Mouse (Mus musculus): Measurements from ENCODE around the gene Tmem92. TPM values are rescaled to one million over a fixed set of nuclear protein-coding genes. Genes with fewer than 3 reads are reported as not detected.
A peak's percentile ranks its signal among the peaks of the same experiment; 100 is the strongest.
"Not testable (repeated sequence)": the region's sequence is repeated elsewhere in the genome, so short reads cannot be mapped to it uniquely, and the experiment has no call there.

The Tmem92 gene
- polyA plus RNA-seq (2015; fragmentation: Nextera tagmentation; extraction: Ambion mirVana): not detected in 2 replicates

DNA sequence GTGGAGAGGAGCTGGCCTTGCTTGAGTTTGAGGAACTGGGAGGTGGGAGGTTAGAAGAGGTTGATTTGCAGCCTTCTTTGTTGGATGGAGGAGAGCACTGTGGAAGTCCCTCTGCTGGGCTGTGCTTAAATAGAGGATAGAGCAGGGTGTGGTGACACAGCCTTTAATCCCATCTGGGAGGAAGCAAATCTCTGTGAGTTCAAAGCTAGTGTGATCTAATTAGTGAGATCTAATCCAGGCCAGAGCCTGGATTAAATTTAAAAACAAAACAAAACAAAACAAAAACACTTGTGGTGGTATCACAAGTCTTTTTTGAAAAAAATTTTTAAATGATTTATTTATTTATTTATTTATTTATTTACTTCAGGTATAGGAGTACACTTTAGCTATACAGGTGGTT lies at the start of gene Tmem92:
Gene Tmem92, minus strand, starts transcription at position 101 of the 400 bp plus-strand sequence.
- Histone ChIP-seq H3K4me1 (no peaks in the 10 kb centered on the region), H3K9ac (no peak within 1 kb of the TSS), H3K4me2 (replicated peaks) (no peak within 1 kb of the TSS), H3K27ac (replicated peaks) (no peak within 1 kb of the TSS), H3K9me3 (replicated peaks) (no peaks in the 10 kb centered on the region), H3K27me3 (no peaks in the 10 kb centered on the region), H3K36me3 (no peaks in the 10 kb centered on the region), H3K4me3 (replicated peaks) (no peak within 1 kb of the TSS)
- no peak for ATAC-seq (ENCODE audit: insufficient number of reproducible peaks, low FRiP score, low TSS enrichment, low read depth)

GRCm38 (mm10) chr11:94828966-94829365 lies 46.5 kb upstream of the Tmem92 start:
- ATAC-seq (ENCODE audit: insufficient number of reproducible peaks, low FRiP score, low TSS enrichment, low read depth): no peak
- Histone ChIP-seq H3K4me3 (replicated peaks) (no peak overlapping the region), H3K27me3 (no peaks in the 10 kb centered on the region), H3K4me1 (no peaks in the 10 kb centered on the region), H3K4me2 (replicated peaks) (no peak overlapping the region), H3K36me3 (no peaks in the 10 kb centered on the region), H3K9ac (no peak overlapping the region), H3K27ac (replicated peaks) (no peak overlapping the region), H3K9me3 (replicated peaks) (no peaks in the 10 kb centered on the region)
- WGBS: 69% methylated on average over 3 of the region's 3 CpGs

DNA sequence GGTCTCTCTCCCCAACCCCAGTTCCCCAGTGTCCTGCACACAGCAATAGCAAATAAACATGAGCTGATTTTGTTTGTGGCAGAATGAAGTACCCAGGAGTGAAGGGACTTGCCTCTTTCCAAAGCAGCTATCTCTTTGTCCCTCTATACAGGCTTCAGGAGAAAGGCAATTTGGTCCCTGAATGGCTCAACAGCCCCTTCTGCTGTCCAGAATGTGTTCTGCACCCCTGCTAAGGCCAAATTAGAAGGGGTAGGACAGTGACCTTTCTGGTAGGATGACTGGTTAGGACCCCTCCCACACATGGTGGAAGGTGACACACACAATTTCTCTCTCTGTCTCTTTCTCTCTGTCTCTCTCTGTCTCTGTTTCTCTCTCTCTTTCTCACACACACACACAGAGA lies 36.9 kb upstream of the Tmem92 start:
- not testable (repeated sequence) for H3K27ac ChIP-seq (replicated peaks); H3K4me2 ChIP-seq (replicated peaks); H3K9ac ChIP-seq; H3K27me3 ChIP-seq; ATAC-seq (ENCODE audit: insufficient number of reproducible peaks, low FRiP score, low TSS enrichment, low read depth); H3K36me3 ChIP-seq; H3K4me1 ChIP-seq; H3K4me3 ChIP-seq (replicated peaks); H3K9me3 ChIP-seq (replicated peaks)

- not testable (repeated sequence) for H3K27me3 ChIP-seq; H3K4me1 ChIP-seq; H3K4me3 ChIP-seq (replicated peaks); ATAC-seq (ENCODE audit: insufficient number of reproducible peaks, low FRiP score, low TSS enrichment, low read depth); H3K36me3 ChIP-seq; H3K4me2 ChIP-seq (replicated peaks); H3K9me3 ChIP-seq (replicated peaks); H3K27ac ChIP-seq (replicated peaks); H3K9ac ChIP-seq
Observed at GRCm38 (mm10) chr11:94818946-94819345, 36.4 kb upstream of the Tmem92 start.

DNA sequence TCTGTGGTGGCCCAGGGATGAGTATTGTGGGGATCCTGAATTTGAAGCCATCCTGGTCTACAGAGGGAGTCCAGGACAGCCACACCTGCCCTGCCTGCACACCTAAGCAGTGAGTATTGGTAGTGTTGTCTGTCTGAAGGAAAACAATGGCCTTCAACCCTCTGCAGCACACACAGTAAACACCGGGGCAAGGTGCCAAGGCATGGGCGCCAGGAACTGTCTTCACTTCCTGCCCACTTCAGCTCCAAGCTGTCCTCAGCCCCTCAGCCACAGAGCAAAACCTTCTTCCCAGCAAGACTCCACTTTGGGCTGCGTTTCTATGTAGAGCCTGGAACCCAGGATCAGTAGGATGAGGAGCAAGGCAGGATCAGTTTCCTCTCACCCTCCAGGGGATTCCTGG lies 29.0 kb upstream of the Tmem92 start:
- H3K4me3 ChIP-seq (replicated peaks); ATAC-seq (ENCODE audit: insufficient number of reproducible peaks, low FRiP score, low TSS enrichment, low read depth); H3K4me1 ChIP-seq; H3K27me3 ChIP-seq; H3K27ac ChIP-seq (replicated peaks); H3K9me3 ChIP-seq (replicated peaks); H3K9ac ChIP-seq; H3K4me2 ChIP-seq (replicated peaks); H3K36me3 ChIP-seq: not testable (repeated sequence)
- 52% methylated on average over 3 of the region's 3 CpGs for WGBS

- H3K4me2 ChIP-seq (replicated peaks): no peak overlapping the region
- H3K4me3 ChIP-seq (replicated peaks): no peak overlapping the region
- H3K27me3 ChIP-seq: no peaks in the 10 kb centered on the region
- H3K36me3 ChIP-seq: no peaks in the 10 kb centered on the region
- no peak for ATAC-seq (ENCODE audit: insufficient number of reproducible peaks, low FRiP score, low TSS enrichment, low read depth)
- H3K9me3 ChIP-seq (replicated peaks): no peaks in the 10 kb centered on the region
- no peak overlapping the region for H3K27ac ChIP-seq (replicated peaks)
- H3K9ac ChIP-seq: no peak overlapping the region
- no peaks in the 10 kb centered on the region for H3K4me1 ChIP-seq
Observed at GRCm38 (mm10) chr11:94791700-94792099, 9.2 kb upstream of the Tmem92 start.

- 6% methylated on average over 2 of the region's 2 CpGs for WGBS
- no peaks in the 10 kb centered on the region for H3K9me3 ChIP-seq (replicated peaks)
- H3K4me2 ChIP-seq (replicated peaks): no peak overlapping the region
- H3K4me3 ChIP-seq (replicated peaks): no peak overlapping the region
- ATAC-seq (ENCODE audit: insufficient number of reproducible peaks, low FRiP score, low TSS enrichment, low read depth): peak; percentile 29; the same call in 1 of the 2 replicates
- no peaks in the 10 kb centered on the region for H3K4me1 ChIP-seq
- no peak overlapping the region for H3K27ac ChIP-seq (replicated peaks)
- no peaks in the 10 kb centered on the region for H3K36me3 ChIP-seq
- no peak overlapping the region for H3K9ac ChIP-seq
- no peaks in the 10 kb centered on the region for H3K27me3 ChIP-seq
Observed at GRCm38 (mm10) chr11:94785247-94785646, 2.7 kb upstream of the Tmem92 start.

- Histone ChIP-seq H3K4me2 (replicated peaks) (no peak overlapping the region), H3K36me3 (no peaks in the 10 kb centered on the region), H3K9me3 (replicated peaks) (no peaks in the 10 kb centered on the region), H3K4me1 (no peaks in the 10 kb centered on the region), H3K27ac (replicated peaks) (no peak overlapping the region), H3K9ac (no peak overlapping the region), H3K27me3 (no peaks in the 10 kb centered on the region), H3K4me3 (replicated peaks) (no peak overlapping the region)
- no peak for ATAC-seq (ENCODE audit: insufficient number of reproducible peaks, low FRiP score, low TSS enrichment, low read depth)
- 85% methylated on average over 5 of the region's 5 CpGs for WGBS
Observed at GRCm38 (mm10) chr11:94774887-94775497, 7.5 kb downstream of the Tmem92 start.

DNA sequence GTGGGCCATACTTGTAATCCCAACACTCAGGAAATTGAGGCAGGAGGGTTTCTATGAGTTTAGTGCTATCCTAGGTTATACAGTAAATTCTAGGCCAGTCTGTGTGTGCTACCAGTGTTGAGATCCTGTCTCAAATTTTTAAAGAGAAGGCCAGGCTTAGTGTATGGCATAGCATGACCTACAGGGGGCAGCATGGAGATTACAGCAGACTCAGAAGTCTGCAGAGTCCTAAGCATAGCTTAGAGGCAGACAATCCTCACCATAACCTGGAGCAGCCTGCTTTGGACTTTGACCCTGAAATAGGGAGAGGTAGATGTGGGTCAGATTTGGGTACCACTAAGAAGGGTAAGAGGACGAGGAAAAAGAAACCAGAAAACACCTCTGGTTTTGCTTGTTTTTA lies 8.7 kb downstream of the Tmem92 start:
- Histone ChIP-seq H3K4me3 (replicated peaks) (no peak overlapping the region), H3K9me3 (replicated peaks) (no peaks in the 10 kb centered on the region), H3K36me3 (no peaks in the 10 kb centered on the region), H3K9ac (no peak overlapping the region), H3K4me1 (no peaks in the 10 kb centered on the region), H3K4me2 (replicated peaks) (no peak overlapping the region), H3K27me3 (no peaks in the 10 kb centered on the region), H3K27ac (replicated peaks) (no peak overlapping the region)
- ATAC-seq (ENCODE audit: insufficient number of reproducible peaks, low FRiP score, low TSS enrichment, low read depth): no peak
- 85% methylated on average over 1 of the region's 1 CpGs for WGBS

GRCm38 (mm10) chr11:94772363-94773055 lies 10.0 kb downstream of the Tmem92 start:
- Histone ChIP-seq H3K27me3 (no peaks in the 10 kb centered on the region), H3K4me1 (no peaks in the 10 kb centered on the region), H3K36me3 (no peaks in the 10 kb centered on the region), H3K9me3 (replicated peaks) (no peaks in the 10 kb centered on the region), H3K9ac (no peak overlapping the region), H3K27ac (replicated peaks) (no peak overlapping the region), H3K4me2 (replicated peaks) (no peak overlapping the region), H3K4me3 (replicated peaks) (no peak overlapping the region)
- ATAC-seq (ENCODE audit: insufficient number of reproducible peaks, low FRiP score, low TSS enrichment, low read depth): no peak
- WGBS: 60% methylated on average over 3 of the region's 3 CpGs

DNA sequence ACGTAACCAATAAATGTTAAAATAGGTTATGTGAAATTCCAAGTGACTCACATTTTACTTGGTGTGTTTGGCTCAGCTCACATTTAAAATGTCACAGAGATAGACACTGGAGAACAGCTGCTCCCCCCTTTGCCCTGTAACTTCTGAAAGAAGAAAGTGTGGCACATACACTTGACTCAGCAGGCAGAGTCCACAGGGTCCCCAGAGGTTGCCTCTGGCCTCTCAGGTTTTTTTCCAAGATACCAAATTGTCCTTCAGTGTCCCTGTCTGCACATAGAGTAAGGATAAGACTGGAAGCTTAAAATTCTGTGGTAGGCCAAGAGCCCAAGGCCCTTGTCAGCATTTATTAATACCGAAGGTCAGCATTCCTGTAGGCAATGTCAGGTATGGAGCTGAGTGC lies 15.3 kb downstream of the Tmem92 start:
- Histone ChIP-seq H3K9me3 (replicated peaks) (no peaks in the 10 kb centered on the region), H3K9ac (no peak overlapping the region), H3K4me3 (replicated peaks) (no peak overlapping the region), H3K4me2 (replicated peaks) (no peak overlapping the region), H3K27me3 (no peaks in the 10 kb centered on the region), H3K36me3 (no peaks in the 10 kb centered on the region), H3K27ac (replicated peaks) (no peak overlapping the region), H3K4me1 (no peaks in the 10 kb centered on the region)
- ATAC-seq (ENCODE audit: insufficient number of reproducible peaks, low FRiP score, low TSS enrichment, low read depth): no peak
- 93% methylated on average over 2 of the region's 2 CpGs for WGBS

DNA sequence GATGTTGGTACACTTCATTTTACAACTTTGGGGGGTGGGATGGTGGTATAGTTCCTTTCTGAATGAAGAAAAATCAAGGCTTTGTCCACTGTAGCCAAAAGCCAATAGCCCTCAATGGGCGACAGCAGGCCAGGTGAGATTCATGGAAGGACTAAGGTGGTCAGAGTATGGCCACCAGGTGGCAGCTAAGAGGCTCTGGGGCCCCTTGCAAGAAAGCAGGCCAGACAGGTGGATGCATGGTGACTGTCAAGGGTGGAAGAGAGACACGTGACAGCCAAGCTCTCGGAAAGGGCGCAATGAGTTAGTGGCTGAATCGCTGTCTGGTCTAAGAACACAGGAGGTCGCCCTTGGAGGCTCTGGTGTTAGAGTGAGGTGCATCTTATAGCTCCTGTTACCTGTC lies 19.7 kb downstream of the Tmem92 start:
- no peak overlapping the region for H3K4me3 ChIP-seq (replicated peaks)
- H3K4me2 ChIP-seq (replicated peaks): no peak overlapping the region
- ATAC-seq (ENCODE audit: insufficient number of reproducible peaks, low FRiP score, low TSS enrichment, low read depth): no peak
- no peaks in the 10 kb centered on the region for H3K36me3 ChIP-seq
- no peaks in the 10 kb centered on the region for H3K4me1 ChIP-seq
- no peaks in the 10 kb centered on the region for H3K9me3 ChIP-seq (replicated peaks)
- WGBS: 33% methylated on average over 6 of the region's 6 CpGs
- H3K27ac ChIP-seq (replicated peaks): no peak overlapping the region
- H3K9ac ChIP-seq: no peak overlapping the region
- no peaks in the 10 kb centered on the region for H3K27me3 ChIP-seq
